Mouse (Mus musculus) ES-Bruce4 (cell line): ENCODE results near the gene Mpi. TPM values are rescaled to one million over a fixed set of nuclear protein-coding genes. Genes with fewer than 3 reads are reported as not detected.

Experiments
- H3K27ac ChIP-seq: 2 replicates; pipeline ENCODE4 v1.5.1; 2012; ENCODE audit warnings: low read length, inconsistent platforms; ENCODE audit not compliant: insufficient read depth
- H3K27me3 ChIP-seq: 2 replicates; pipeline ENCODE4 v1.6.1; 2012; ENCODE audit warnings: mild to moderate bottlenecking, low read length, inconsistent platforms; ENCODE audit not compliant: control insufficient read depth, poor library complexity, insufficient read depth, severe bottlenecking
- H3K36me3 ChIP-seq: 2 replicates; pipeline ENCODE4 v1.6.1; 2012; ENCODE audit warnings: inconsistent platforms, mild to moderate bottlenecking, low read length, moderate library complexity; ENCODE audit not compliant: control insufficient read depth, poor library complexity, insufficient read depth, severe bottlenecking
- H3K4me1 ChIP-seq: one replicate; pipeline ENCODE4 v1.8.1; 2011; ENCODE audit warnings: low read length; ENCODE audit not compliant: control insufficient read depth, insufficient read depth
- H3K4me3 ChIP-seq: 2 replicates; pipeline ENCODE4 v1.5.1; 2011; ENCODE audit warnings: low read depth, mild to moderate bottlenecking, low read length
- H3K9ac ChIP-seq: 2 replicates; pipeline ENCODE4 v1.6.1; 2012; ENCODE audit warnings: low read depth, mild to moderate bottlenecking, inconsistent platforms; ENCODE audit not compliant: poor library complexity, severe bottlenecking
- H3K9me3 ChIP-seq: replicated peaks from 2 replicates; pipeline ENCODE4 v1.6.1; 2012; ENCODE audit warnings: mild to moderate bottlenecking, low read length, inconsistent platforms; ENCODE audit not compliant: control insufficient read depth, poor library complexity, insufficient read depth, severe bottlenecking
- CTCF ChIP-seq: IDR thresholded peaks from one replicate; pipeline ENCODE4 v1.8.1; 2011; ENCODE audit warnings: low read depth, low read length
- EP300 ChIP-seq: IDR thresholded peaks from 2 replicates; pipeline ENCODE4 v1.6.1; 2011; ENCODE audit warnings: low read depth, low read length; ENCODE audit not compliant: insufficient read depth
- POLR2A ChIP-seq: IDR thresholded peaks from one replicate; pipeline ENCODE4 v1.8.1; 2011; ENCODE audit warnings: low read length; ENCODE audit not compliant: insufficient read depth
- polyA plus RNA-seq: library from polyadenylated mRNA; stranded (reverse); fragments of >200 nt; gene quantifications from 2 replicates; pipeline ENCODE4 v1.2.4, GENCODE M21; 2011; ENCODE audit warnings: low read depth; ENCODE audit not compliant: missing spikeins, insufficient read depth, insufficient read length

The Mpi gene
- polyA plus RNA-seq, 1 experiment = 39.1 TPM

DNA sequence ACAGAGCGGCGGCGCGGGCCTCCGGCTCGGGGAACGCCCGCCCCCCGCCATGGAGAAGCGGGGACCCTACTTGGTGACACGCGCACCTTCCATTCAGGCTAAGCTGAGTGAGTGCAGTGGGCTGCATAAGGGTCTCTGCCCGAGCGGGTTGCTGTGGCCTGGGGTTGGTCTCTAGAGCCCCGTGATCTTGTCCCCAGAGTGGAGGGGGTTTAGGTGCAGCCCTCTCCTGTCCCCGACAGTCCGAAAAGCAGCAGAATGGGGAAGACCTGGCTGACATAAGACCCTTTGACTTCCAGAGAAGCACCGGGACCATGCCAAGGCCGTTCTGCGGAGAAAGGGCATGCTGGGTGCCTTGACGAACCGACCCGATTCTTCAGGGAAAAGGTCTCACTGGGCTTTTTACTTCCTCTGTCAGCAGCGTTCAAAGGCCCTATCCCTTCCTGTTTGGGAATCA lies 14.8 kb downstream of the Mpi start:
- peak overlapping the region; percentile 14; the same call in 1 of the 2 replicates for H3K27ac ChIP-seq
- peak overlapping the region; percentile 90 for H3K9ac ChIP-seq
- H3K4me1 ChIP-seq = no peaks in the 10 kb centered on the region
- peak overlapping the region; percentile 96 for H3K4me3 ChIP-seq
- no peaks in the 10 kb centered on the region for H3K27me3 ChIP-seq
- no peak for TF ChIP-seq EP300
- TF ChIP-seq POLR2A = no peak
- no peak for TF ChIP-seq CTCF
- H3K9me3 ChIP-seq = no peaks in the 10 kb centered on the region
- peaks cover 13% of the 10 kb centered on the region for H3K36me3 ChIP-seq

DNA sequence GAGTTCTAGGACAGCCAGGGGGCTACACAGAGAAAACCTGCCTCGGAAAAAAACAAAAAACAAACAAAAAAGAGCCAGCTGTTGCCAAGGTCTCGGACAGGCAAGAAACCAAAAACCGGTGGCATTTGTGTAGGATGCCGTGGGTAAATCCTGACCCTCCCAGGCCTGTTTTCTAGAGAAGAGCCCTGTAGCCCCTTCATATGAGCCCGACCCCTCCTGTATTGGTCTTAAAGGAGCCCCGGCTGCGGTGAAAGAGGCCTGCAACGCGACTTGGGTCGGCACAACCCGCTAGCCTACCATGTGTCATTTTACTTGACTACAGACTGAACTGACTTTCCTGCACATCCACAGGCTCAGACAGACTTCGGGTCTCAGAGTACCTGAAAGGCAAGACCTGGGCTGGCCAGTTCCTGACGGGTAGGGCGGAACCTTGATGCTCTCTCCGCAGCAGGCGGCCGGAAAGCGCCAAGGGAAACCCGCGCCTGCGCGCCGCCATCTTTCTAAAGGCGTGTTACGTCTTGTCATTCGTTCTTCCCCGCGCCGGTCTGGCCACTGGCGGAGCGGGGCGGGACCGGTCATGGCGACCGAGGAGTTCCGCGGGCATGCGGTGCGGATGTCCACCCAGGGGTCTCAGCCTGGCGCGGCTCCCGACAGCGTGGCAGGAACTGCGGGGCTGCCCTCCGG lies 15.4 kb downstream of the Mpi start, which contains the start of gene Fam219b:
TSS of gene Fam219b (plus strand) at position 485 of the 684 bp plus-strand sequence.
- Histone ChIP-seq H3K4me1 (no peaks in the 10 kb centered on the region), H3K36me3 (peaks cover 19% of the 10 kb centered on the region), H3K9ac (peak within 1 kb of the TSS; percentile 90), H3K27me3 (no peaks in the 10 kb centered on the region), H3K27ac (peak within 1 kb of the TSS; percentile 23), H3K9me3 (no peaks in the 10 kb centered on the region), H3K4me3 (peak within 1 kb of the TSS; percentile 96)
- TF ChIP-seq POLR2A (no peak), CTCF (no peak), EP300 (no peak)

DNA sequence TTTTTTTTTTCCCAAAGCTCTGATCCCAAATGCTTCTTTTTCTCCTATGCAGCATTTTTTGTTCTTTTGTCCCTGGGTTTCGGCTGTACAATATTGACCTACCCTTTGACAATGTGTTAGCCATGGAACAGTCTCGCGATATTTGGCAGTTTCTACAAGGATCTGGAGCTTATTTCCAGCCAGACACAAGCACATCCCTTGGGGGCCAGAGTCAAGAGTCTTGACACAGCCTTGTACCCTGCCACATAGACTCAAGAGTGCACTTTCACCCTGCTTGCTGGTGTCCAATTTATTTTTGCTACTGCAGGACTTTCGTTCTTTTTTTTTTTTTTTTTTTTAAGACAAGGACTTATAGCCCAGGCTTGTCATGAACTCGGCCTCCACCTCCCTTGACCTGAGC lies 16.2 kb downstream of the Mpi start:
- 0 out of 2 replicates have a peak overlapping the region, but pooled peaks have one; percentile 90 for H3K9ac ChIP-seq

DNA sequence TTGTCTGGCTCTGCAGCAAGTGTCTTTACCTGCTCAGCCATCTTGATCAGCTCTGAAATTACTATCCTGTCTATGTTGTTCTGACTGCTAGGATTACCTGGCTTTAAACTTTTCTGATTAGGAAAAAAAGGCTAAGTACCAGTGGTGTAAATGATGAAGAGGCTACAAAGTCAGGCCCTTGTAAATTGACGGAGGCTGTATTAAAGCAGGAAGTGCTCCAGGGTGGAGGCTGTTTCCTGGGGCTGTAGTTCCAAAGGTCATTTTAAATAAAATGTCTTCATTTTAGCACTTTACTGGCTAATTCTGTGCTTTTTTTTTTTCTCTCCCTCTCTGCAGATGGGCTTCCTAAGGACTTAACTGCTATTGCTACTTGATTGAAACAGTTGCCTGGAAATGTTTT lies 20.6 kb downstream of the Mpi start:
- TF ChIP-seq POLR2A (no peak), EP300 (no peak), CTCF (no peak)
- H3K27ac ChIP-seq = no peak overlapping the region
- H3K36me3 ChIP-seq = peaks cover 60% of the 10 kb centered on the region
- H3K9me3 ChIP-seq = no peaks in the 10 kb centered on the region
- no peaks in the 10 kb centered on the region for H3K27me3 ChIP-seq
- no peak overlapping the region for H3K9ac ChIP-seq
- no peak overlapping the region for H3K4me3 ChIP-seq
- peaks cover 1% of the 10 kb centered on the region for H3K4me1 ChIP-seq

More for the DNA sequence above, 16.2 kb downstream of the Mpi start:
- H3K9me3 ChIP-seq = no peaks in the 10 kb centered on the region
- no peaks in the 10 kb centered on the region for H3K27me3 ChIP-seq
- H3K4me1 ChIP-seq = no peaks in the 10 kb centered on the region
- H3K36me3 ChIP-seq = peaks cover 26% of the 10 kb centered on the region
- peak overlapping the region; percentile 23 for H3K27ac ChIP-seq
- no peak for TF ChIP-seq EP300
- TF ChIP-seq POLR2A = no peak
- no peak for TF ChIP-seq CTCF
- no peak overlapping the region for H3K4me3 ChIP-seq

DNA sequence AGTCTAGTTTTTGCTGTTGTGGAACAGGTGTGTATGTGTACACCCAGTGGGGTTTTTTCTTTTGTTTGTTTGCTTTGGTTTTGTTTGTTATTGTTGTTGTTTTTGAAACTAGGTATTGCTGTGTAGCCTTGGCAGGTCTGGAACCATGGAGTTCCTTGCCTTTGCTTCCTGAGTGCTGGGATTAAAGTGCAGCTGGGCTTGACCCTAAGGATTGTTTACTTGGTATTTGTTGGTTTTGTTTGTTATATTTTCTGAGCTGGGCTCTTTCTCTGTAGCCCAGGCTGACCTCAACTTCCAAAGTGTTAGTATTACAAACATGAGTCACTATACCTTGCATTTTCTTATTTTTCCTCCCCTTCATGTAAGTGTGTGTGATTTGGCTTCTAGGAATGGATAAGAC lies 26.1 kb downstream of the Mpi start:
- H3K27ac ChIP-seq = no peak overlapping the region
- peaks cover 39% of the 10 kb centered on the region for H3K36me3 ChIP-seq
- no peaks in the 10 kb centered on the region for H3K27me3 ChIP-seq
- no peak overlapping the region for H3K4me3 ChIP-seq
- TF ChIP-seq POLR2A (no peak), EP300 (no peak), CTCF (no peak)
- H3K4me1 ChIP-seq = peaks cover 4% of the 10 kb centered on the region
- H3K9me3 ChIP-seq = no peaks in the 10 kb centered on the region
- no peak overlapping the region for H3K9ac ChIP-seq

DNA sequence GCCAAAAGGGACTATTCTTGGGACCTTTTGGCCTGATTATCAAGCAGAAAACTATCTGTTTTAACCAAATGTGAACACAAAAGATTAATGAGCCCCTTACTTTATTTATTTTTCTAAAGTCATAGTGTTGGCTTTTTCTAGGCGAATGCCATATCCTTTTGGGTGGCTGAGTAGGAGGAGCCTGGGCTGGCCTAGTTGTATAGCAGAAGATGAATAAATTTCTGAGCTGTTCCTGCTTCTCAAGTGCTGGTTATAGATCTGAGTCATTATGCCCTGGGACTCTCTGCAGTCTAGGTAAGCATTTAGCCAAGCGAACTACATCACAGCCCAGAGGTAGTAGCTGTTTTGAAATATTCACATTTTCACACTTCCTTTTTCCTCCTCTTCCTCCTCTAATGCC lies 27.0 kb downstream of the Mpi start:
- H3K4me1 ChIP-seq = peaks cover 4% of the 10 kb centered on the region
- peaks cover 31% of the 10 kb centered on the region for H3K36me3 ChIP-seq
- H3K9ac ChIP-seq = no peak overlapping the region
- H3K9me3 ChIP-seq = no peaks in the 10 kb centered on the region
- H3K27me3 ChIP-seq = no peaks in the 10 kb centered on the region
- no peak overlapping the region for H3K27ac ChIP-seq
- no peak overlapping the region for H3K4me3 ChIP-seq
- TF ChIP-seq EP300 (no peak), POLR2A (no peak), CTCF (no peak)
